Mouse (Mus musculus): ENCODE data around the gene Rmnd5b.
"Not testable (repeated sequence)": the region's sequence is repeated elsewhere in the genome, so short reads cannot be mapped to it uniquely, and the experiment has no call there.

Gene Rmnd5b

GRCm38 (mm10) chr11:51635525-51636322 lies at the start of gene Rmnd5b:
Rmnd5b (minus strand) TSS chr11:51635896.
- DNase-seq (ENCODE audit: low read depth, low spot score): peak; percentile 95

- DNase-seq (ENCODE audit: low read depth, low spot score): no peak
Observed at GRCm38 (mm10) chr11:51681976-51682374, 46.3 kb upstream of the Rmnd5b start.

GRCm38 (mm10) chr11:51681324-51681975 lies 45.8 kb upstream of the Rmnd5b start:
- DNase-seq (ENCODE audit: low read depth, low spot score): peak; percentile 92

GRCm38 (mm10) chr11:51679466-51679865 lies 43.8 kb upstream of the Rmnd5b start:
- DNase-seq (ENCODE audit: low read depth, low spot score): no peak

GRCm38 (mm10) chr11:51677737-51678418 lies 42.2 kb upstream of the Rmnd5b start:
- DNase-seq (ENCODE audit: low read depth, low spot score): no peak

GRCm38 (mm10) chr11:51675386-51675785 lies 39.7 kb upstream of the Rmnd5b start:
- DNase-seq (ENCODE audit: low read depth, low spot score): no peak

GRCm38 (mm10) chr11:51673291-51673690 lies 37.6 kb upstream of the Rmnd5b start:
- DNase-seq (ENCODE audit: low read depth, low spot score): no peak

- no peak for DNase-seq (ENCODE audit: low read depth, low spot score)
Observed at GRCm38 (mm10) chr11:51671376-51671775, 35.7 kb upstream of the Rmnd5b start.

- DNase-seq (ENCODE audit: low read depth, low spot score): no peak
Observed at GRCm38 (mm10) chr11:51670846-51671245, 35.1 kb upstream of the Rmnd5b start.

- DNase-seq (ENCODE audit: low read depth, low spot score): not testable (repeated sequence)
Observed at GRCm38 (mm10) chr11:51664747-51665146, 29.1 kb upstream of the Rmnd5b start.

GRCm38 (mm10) chr11:51662632-51663031 lies 26.9 kb upstream of the Rmnd5b start:
- DNase-seq (ENCODE audit: low read depth, low spot score): peak; percentile 60

GRCm38 (mm10) chr11:51661867-51662365 lies 26.2 kb upstream of the Rmnd5b start:
- DNase-seq (ENCODE audit: low read depth, low spot score): peak; percentile 31

GRCm38 (mm10) chr11:51658705-51659104 lies 23.0 kb upstream of the Rmnd5b start:
- DNase-seq (ENCODE audit: low read depth, low spot score): peak; percentile 57

- DNase-seq (ENCODE audit: low read depth, low spot score): no peak
Observed at GRCm38 (mm10) chr11:51658291-51658690, 22.6 kb upstream of the Rmnd5b start.

- no peak for DNase-seq (ENCODE audit: low read depth, low spot score)
Observed at GRCm38 (mm10) chr11:51656798-51657521, 21.3 kb upstream of the Rmnd5b start.

- no peak for DNase-seq (ENCODE audit: low read depth, low spot score)
Observed at GRCm38 (mm10) chr11:51654891-51655290, 19.2 kb upstream of the Rmnd5b start.

- no peak for DNase-seq (ENCODE audit: low read depth, low spot score)
Observed at GRCm38 (mm10) chr11:51653736-51654135, 18.0 kb upstream of the Rmnd5b start.

- DNase-seq (ENCODE audit: low read depth, low spot score): no peak
Observed at GRCm38 (mm10) chr11:51652889-51653418, 17.3 kb upstream of the Rmnd5b start.

GRCm38 (mm10) chr11:51650691-51651515 lies 15.2 kb upstream of the Rmnd5b start, which contains the start of the genes N4bp3 and D930048N14Rik:
N4bp3 (minus strand) TSS chr11:51650842.
D930048N14Rik (plus strand) TSS chr11:51650954.
- peak; percentile 78 for DNase-seq (ENCODE audit: low read depth, low spot score)

- peak; percentile 67 for DNase-seq (ENCODE audit: low read depth, low spot score)
Observed at GRCm38 (mm10) chr11:51650261-51650660, 14.6 kb upstream of the Rmnd5b start.
